Mouse (Mus musculus) kidney, embryonic 15.5 days (tissue): ENCODE results near the gene Dnajb11. TPM values are rescaled to one million over a fixed set of nuclear protein-coding genes. Genes with fewer than 3 reads are reported as not detected.

Experiments used
- ATAC-seq: fragments of 200-750 bp; cut with Nextera tagmentation; replicated peaks from 2 replicates; pipeline ENCODE4 v1.8.0; 2017; ENCODE audit warnings: moderate TSS enrichment; ENCODE audit not compliant: low FRiP score
- H3K27ac ChIP-seq: fragments of 300-500 bp; sonication (generic); 2 replicates; pipeline ENCODE4 v1.5.1; 2015; ENCODE audit warnings: mild to moderate bottlenecking, inconsistent platforms
- H3K27me3 ChIP-seq: fragments of 300-500 bp; sonication (generic); 2 replicates; pipeline ENCODE4 v1.6.1; 2015; ENCODE audit warnings: inconsistent platforms
- H3K36me3 ChIP-seq: fragments of 300-500 bp; sonication (generic); 2 replicates; pipeline ENCODE4 v1.6.1; 2015; ENCODE audit warnings: inconsistent platforms
- H3K4me1 ChIP-seq: fragments of 300-500 bp; sonication (generic); 2 replicates; pipeline ENCODE4 v1.6.1; 2015; ENCODE audit warnings: inconsistent platforms
- H3K4me2 ChIP-seq: fragments of 300-500 bp; sonication (generic); 2 replicates; pipeline ENCODE4 v1.6.1; 2015; ENCODE audit warnings: moderate library complexity, mild to moderate bottlenecking, inconsistent platforms
- H3K4me3 ChIP-seq: fragments of 300-500 bp; sonication (generic); replicated peaks from 2 replicates; pipeline ENCODE4 v1.5.1; 2015; ENCODE audit warnings: mild to moderate bottlenecking, inconsistent platforms
- H3K9ac ChIP-seq: fragments of 300-500 bp; sonication (generic); 2 replicates; pipeline ENCODE4 v1.6.1; 2015; ENCODE audit warnings: mild to moderate bottlenecking, inconsistent platforms
- H3K9me3 ChIP-seq: fragments of 300-500 bp; sonication (generic); replicated peaks from 2 replicates; pipeline ENCODE4 v1.6.1; 2016; ENCODE audit warnings: inconsistent platforms
- WGBS: fragments of 180-500 bp; shearing (Covaris S2); methylation state at CpG from one replicate; pipeline ENCODE4 v1.1.7; 2015; ENCODE audit warnings: mixed read lengths; 5-methylcytosine and 5-hydroxymethylcytosine counted together
- polyA plus RNA-seq: library from polyadenylated mRNA; unstranded; fragments of >200 nt; fragmentation: Nextera tagmentation; extraction: Ambion mirVana; gene quantifications from 2 replicates; pipeline ENCODE4 v1.2.1, GENCODE M21; 2015

Dnajb11 gene
- 118 and 124 TPM in 2 replicates for polyA plus RNA-seq

DNA sequence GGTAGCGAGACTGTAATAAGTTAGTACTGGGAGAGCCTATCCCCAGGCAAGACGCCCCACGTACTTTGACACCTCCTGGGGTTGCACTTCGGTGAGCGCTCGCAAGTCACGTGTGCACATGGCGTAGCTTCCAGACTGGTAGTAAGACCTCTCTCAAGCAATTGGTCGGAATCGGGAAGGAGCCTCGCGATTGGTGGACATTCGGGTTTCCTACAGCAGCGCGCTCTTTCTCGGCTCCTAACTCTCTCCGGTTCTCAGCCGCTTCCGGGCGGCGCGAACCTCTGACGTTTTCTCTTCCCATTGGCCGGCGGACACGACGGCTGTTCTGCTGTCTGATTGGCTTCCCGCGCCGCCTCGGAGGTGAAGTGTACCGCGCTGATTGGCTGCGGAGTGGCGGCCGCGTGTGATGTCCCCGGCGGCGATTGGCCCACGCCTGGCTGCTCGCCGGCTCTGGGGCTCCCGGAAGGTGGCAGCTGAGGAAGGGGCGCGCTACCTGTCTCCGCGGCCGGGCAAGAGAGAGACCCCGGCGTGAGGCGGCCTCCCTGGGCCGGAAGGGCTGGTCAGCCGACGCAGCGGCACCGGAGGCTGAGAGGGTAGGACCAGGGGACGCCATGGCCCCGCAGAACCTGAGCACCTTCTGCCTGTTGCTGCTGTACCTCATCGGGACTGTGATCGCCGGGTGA is at the start of gene Dnajb11, which contains the start of gene Tbccd1:
TSS of gene Dnajb11 (plus strand) at position 415 of the 683 bp plus-strand sequence.
TSS of gene Tbccd1 (minus strand) at position 239 of the 683 bp plus-strand sequence.
- peaks cover 13% of the 10 kb centered on the region for H3K4me1 ChIP-seq
- WGBS: under 1% methylated on average over 60 of the region's 62 CpGs
- peaks cover 22% of the 10 kb centered on the region for H3K36me3 ChIP-seq
- no peaks in the 10 kb centered on the region for H3K27me3 ChIP-seq
- H3K9ac ChIP-seq: peak within 1 kb of the TSS; percentile 81
- peak within 1 kb of the TSS; percentile 85 for H3K4me3 ChIP-seq
- peak within 1 kb of the TSS; percentile 85 for H3K4me2 ChIP-seq
- H3K9me3 ChIP-seq: no peaks in the 10 kb centered on the region
- peak; percentile 99 for ATAC-seq
- peak within 1 kb of the TSS; percentile 92 for H3K27ac ChIP-seq

DNA sequence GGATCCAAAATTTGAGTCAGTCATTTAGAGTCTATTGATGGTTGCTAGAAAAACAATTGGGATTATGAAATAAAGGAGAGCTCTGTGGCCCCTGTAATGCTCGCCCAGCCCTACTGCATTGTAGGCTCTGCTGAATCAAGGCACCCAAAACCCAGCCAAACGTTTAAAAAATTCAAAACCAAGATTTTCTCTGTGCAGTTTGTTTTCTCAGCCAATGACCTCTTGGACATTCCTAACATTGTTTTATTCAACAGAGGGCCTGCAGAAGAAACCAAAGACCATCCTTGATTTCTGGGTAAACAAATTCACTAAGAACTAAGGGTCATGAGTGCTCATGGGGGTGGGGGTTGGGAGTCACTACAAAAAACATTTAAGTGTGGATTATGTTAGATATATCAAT is 46.2 kb upstream of the Dnajb11 start, which contains the start of gene Crygs:
TSS of gene Crygs (minus strand) at position 101 of the 400 bp plus-strand sequence.
- Histone ChIP-seq H3K4me1 (0 out of 2 replicates have a peak, but pooled peaks cover 8% of the 10 kb centered on the region), H3K4me3 (no peak within 1 kb of the TSS), H3K36me3 (peaks cover 5% of the 10 kb centered on the region), H3K4me2 (no peak within 1 kb of the TSS), H3K9ac (no peak within 1 kb of the TSS), H3K9me3 (no peaks in the 10 kb centered on the region), H3K27ac (no peak within 1 kb of the TSS), H3K27me3 (peaks cover 15% of the 10 kb centered on the region; the same call in 1 of the 2 replicates)
- WGBS: 55% methylated on average over 2 of the region's 2 CpGs
- no peak for ATAC-seq

DNA sequence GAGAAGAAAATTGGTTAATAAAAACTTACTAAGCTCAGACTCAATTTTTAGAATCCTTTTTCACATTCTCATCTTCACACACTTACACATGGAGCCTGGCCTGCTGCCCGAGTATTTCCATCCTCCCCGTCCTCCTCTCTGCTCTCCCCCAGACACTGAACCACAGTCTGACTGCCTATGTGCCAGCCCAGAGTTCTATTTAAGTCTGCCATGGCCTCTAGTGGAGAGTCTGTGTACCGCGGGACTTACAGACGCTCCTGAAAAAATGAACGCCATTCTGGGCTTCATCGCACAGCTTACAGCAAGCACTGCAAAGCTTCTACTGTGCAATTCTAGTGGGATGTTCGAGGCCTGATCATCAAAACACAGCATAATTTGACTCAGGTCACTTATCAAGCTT is 36.9 kb upstream of the Dnajb11 start:
- Histone ChIP-seq H3K27me3 (no peaks in the 10 kb centered on the region), H3K4me1 (no peaks in the 10 kb centered on the region), H3K36me3 (peaks cover 33% of the 10 kb centered on the region), H3K9me3 (no peaks in the 10 kb centered on the region), H3K9ac (no peak overlapping the region), H3K4me2 (no peak overlapping the region), H3K27ac (no peak overlapping the region), H3K4me3 (no peak overlapping the region)
- no peak for ATAC-seq
- WGBS: 49% methylated on average over 8 of the region's 8 CpGs

DNA sequence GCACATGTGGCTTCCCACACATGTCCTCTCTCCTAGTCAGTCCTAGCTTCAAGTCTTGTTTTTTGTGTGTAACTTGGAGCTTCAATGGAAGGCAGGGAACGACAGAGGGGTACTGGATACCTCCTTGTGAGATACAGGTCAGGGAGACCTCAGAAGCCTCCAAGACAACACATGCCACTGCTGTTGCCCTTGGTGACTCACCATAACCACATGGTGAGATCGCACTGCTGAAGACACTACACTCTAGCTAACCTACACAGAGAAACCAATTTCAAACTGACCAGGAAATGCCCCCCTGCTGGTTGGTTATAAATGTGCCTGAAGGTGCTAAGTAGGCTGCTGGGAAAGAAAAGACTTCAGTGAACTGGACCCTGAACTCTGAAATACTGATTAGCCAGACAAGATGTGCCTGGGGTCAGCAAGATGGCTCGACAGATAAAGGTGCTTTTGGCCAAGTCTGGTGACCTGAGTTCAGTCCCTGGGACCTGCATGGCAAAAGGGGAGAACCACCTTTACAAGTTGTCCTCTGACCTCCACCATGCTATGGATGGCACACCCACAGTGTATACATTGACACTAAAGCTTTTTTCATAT is 24.6 kb upstream of the Dnajb11 start:
- WGBS: 91% methylated on average over 3 of the region's 3 CpGs
- Histone ChIP-seq H3K4me3 (no peak overlapping the region), H3K27me3 (no peaks in the 10 kb centered on the region), H3K27ac (no peak overlapping the region), H3K9ac (no peak overlapping the region), H3K36me3 (peaks cover 54% of the 10 kb centered on the region), H3K9me3 (no peaks in the 10 kb centered on the region), H3K4me2 (no peak overlapping the region), H3K4me1 (no peaks in the 10 kb centered on the region)
- no peak for ATAC-seq

DNA sequence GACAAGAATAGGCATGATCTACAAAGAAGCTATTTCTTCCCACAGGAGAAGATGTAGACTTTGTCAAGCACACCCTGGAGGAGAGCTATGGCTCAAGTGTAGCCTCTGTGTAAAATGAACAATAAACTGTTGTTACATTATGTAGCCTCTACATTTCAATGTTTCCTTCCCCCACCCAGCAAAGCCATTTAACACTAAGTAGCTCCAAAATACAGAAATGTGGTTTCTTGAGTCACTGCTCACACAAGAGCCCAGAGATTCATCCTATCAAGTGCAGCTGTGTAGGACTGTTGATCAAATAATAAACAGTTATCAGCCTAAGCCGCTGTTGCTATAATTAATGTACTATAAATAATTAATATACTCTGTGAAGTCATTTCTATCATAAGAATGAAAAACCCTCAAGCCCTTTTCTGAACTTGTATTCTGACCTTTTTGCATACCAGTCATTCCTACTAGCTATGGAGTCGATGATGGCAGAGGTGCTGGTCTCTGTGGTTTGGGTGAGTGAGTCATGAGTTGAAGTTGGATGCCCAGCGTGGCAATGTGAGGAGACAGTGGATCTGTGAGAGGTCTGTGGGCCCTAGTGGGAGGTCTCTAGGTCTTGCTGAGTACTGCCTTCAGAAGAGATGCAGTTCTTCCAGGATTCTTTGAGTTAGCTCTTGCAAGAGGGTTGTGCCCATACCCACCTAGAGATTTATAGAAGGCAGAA is 18.3 kb upstream of the Dnajb11 start:
- WGBS: 85% methylated on average over 3 of the region's 3 CpGs
- Histone ChIP-seq H3K4me3 (no peak overlapping the region), H3K36me3 (peaks cover 60% of the 10 kb centered on the region), H3K4me2 (no peak overlapping the region), H3K9ac (no peak overlapping the region), H3K27ac (no peak overlapping the region), H3K9me3 (no peaks in the 10 kb centered on the region), H3K27me3 (no peaks in the 10 kb centered on the region), H3K4me1 (peaks cover 5% of the 10 kb centered on the region)
- ATAC-seq: no peak

DNA sequence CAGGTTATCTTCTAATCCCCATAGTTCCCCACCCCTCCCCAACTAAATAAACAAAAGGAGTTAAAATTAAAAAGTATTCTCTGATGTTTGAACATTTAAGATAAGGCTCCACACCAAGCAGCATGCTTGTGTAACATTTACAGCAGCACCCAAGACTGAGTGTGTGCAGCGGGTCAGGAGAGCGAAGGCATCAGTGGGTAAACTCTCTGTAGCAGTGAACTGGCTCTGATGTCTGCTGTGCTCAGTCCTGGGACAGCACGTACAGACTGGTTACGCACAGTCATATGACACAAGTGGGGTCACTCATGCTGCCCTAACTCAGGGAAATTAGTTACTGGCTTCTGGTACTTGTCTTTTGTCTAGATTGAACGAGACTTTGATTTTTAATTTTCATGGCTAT is 14.8 kb upstream of the Dnajb11 start:
- Histone ChIP-seq H3K27ac (no peak overlapping the region), H3K9ac (no peak overlapping the region), H3K36me3 (peaks cover 31% of the 10 kb centered on the region; the same call in 1 of the 2 replicates), H3K4me2 (no peak overlapping the region), H3K4me3 (no peak overlapping the region), H3K9me3 (no peaks in the 10 kb centered on the region), H3K4me1 (peaks cover 13% of the 10 kb centered on the region), H3K27me3 (no peaks in the 10 kb centered on the region)
- WGBS: 93% methylated on average over 5 of the region's 5 CpGs
- ATAC-seq: no peak

DNA sequence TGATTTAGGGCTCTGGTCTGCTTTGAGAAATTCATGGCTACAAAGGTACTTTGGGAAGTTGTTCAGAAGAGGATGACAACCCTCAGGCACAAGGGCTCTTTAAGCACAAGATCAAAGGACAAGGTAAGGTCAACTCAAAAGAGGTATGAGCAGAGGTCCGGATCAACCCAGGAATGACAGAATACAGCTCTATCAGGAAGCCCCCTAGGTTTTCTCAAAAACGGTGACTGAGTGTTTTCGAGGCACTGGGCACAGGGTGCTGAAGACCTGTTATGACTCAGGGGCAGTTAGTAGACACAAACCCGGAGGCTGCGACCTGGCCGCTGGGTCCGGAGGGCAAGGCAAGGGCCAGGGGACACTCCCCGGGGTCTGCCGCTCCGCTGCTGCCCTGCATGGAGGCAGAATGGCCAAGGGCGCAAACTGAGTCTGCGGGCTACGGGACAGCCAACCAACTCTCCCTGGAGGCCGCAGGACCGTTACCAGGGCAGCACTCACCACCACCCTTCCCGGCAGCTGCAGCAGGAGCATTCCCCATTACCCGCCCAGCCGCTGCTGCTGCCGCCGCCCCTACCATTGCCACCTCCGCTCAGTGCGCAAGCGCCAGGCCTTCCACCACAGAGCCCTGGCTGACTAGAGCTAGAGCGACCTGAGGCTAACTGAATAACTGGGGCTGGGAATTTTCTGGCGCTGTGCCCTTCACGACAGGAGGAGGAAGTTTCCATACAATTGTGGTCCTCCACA is 13.4 kb upstream of the Dnajb11 start:
- Histone ChIP-seq H3K27ac (peak overlapping the region; percentile 67), H3K9ac (peak overlapping the region; percentile 56)

DNA sequence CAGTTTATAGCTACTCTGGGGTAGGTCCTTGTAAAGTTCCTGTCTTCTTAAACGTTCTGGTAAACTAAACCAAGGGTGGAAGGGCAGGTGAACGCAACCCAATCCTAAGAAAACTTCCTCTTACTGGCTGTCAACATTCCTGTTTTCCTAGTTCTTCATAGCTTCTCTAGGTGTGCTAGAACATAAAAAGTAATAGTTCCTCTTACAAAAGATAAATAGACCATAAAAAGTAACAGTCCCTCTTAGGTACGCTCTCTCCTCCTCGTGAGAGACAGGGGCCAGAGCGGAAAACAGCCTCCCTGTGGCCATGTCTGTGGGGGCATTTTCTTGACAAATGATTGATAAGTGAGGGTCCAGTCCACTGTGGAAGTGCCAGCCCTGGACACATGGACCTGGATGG is 12.8 kb upstream of the Dnajb11 start:
- Histone ChIP-seq H3K27ac (peak overlapping the region; percentile 67), H3K9ac (peak overlapping the region; percentile 56)
- ATAC-seq: 0 out of 2 replicates have a peak, but pooled peaks have one; percentile 13

More for the DNA sequence above, 13.4 kb upstream of the Dnajb11 start:
- no peaks in the 10 kb centered on the region for H3K9me3 ChIP-seq
- H3K4me3 ChIP-seq: peak overlapping the region; percentile 58
- peaks cover 21% of the 10 kb centered on the region; the same call in 1 of the 2 replicates for H3K36me3 ChIP-seq
- peaks cover 13% of the 10 kb centered on the region for H3K4me1 ChIP-seq
- WGBS: 2% methylated on average over 26 of the region's 26 CpGs
- no peaks in the 10 kb centered on the region for H3K27me3 ChIP-seq
- peak overlapping the region; percentile 92 for H3K4me2 ChIP-seq
- peak; percentile 96 for ATAC-seq

DNA sequence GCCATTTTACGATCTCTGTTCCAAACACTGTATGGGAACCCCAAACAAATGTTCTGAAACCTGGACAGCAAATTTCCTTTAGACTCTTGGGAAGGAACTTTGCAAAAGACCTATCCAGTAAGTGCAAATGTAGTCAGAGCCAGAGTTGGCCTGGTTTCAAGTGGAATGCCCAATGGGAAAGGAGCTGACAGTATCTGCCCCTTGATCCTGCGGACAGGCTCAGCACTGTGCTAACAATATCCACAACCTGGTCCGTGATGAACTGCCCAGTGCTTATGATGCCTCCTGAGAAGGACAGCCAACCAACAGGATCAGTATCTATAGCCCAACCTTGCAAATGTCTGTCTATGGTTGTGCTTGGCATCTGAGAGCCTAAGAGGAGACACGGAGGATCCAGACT is 12.2 kb upstream of the Dnajb11 start:
- ATAC-seq: no peak
- Histone ChIP-seq H3K4me3 (no peak overlapping the region), H3K9ac (no peak overlapping the region), H3K27ac (no peak overlapping the region), H3K9me3 (no peaks in the 10 kb centered on the region), H3K4me1 (peaks cover 13% of the 10 kb centered on the region), H3K27me3 (no peaks in the 10 kb centered on the region), H3K4me2 (no peak overlapping the region), H3K36me3 (peaks cover 11% of the 10 kb centered on the region; the same call in 1 of the 2 replicates)
- 79% methylated on average over 4 of the region's 4 CpGs for WGBS

More for the DNA sequence above, 12.8 kb upstream of the Dnajb11 start:
- 28% methylated on average over 5 of the region's 5 CpGs for WGBS
- Histone ChIP-seq H3K4me3 (peak overlapping the region; percentile 58), H3K9me3 (no peaks in the 10 kb centered on the region), H3K4me2 (peak overlapping the region; percentile 92), H3K36me3 (peaks cover 16% of the 10 kb centered on the region; the same call in 1 of the 2 replicates), H3K4me1 (peaks cover 13% of the 10 kb centered on the region), H3K27me3 (no peaks in the 10 kb centered on the region)

DNA sequence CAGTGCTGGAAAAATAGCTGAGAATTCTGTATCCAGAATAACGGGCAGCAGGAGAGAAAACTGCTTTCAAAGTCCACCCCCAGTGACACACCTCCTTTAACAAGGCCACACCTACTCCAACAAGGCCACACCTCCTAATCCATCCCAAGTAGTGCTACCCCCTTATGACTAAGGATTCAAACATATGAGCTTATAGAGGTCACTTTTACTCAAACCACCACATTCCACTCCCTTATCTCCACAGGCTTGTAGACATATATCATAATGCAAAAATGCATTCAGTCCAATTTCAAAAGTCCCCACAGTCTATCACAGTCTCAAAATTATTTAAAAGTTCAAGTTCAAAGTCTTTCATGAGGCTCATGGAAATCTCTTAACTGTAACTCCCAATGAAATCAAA is 10.0 kb upstream of the Dnajb11 start:
- H3K27ac ChIP-seq: no peak overlapping the region
- no peak overlapping the region for H3K4me2 ChIP-seq
- peaks cover 2% of the 10 kb centered on the region; the same call in 1 of the 2 replicates for H3K36me3 ChIP-seq
- H3K27me3 ChIP-seq: no peaks in the 10 kb centered on the region
- H3K9ac ChIP-seq: no peak overlapping the region
- H3K4me3 ChIP-seq: no peak overlapping the region
- no peak for ATAC-seq
- 88% methylated on average over 1 of the region's 1 CpGs for WGBS
- no peaks in the 10 kb centered on the region for H3K9me3 ChIP-seq
- peaks cover 13% of the 10 kb centered on the region for H3K4me1 ChIP-seq

DNA sequence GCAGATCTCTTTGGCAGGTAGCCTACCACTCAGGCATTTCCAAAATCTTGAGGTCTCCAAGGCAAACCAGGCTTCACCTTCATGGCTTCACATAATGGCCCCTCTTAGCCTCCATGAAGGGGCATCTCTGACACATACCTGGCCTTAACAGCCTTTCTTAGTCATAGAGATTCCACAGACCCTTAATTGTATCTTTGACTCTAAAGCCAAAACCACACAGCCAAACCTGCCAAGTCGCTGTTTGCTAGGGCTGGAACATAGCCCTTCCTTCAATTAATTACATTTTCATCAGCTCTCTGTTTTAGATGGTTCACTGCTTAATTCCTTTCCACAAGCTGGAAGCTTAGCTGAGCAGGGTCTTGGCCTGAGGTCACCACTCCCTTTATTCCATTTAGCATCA is 9.3 kb upstream of the Dnajb11 start:
- peaks cover 5% of the 10 kb centered on the region; the same call in 1 of the 2 replicates for H3K36me3 ChIP-seq
- WGBS: 76% methylated on average over 1 of the region's 1 CpGs

More for the DNA sequence above, 9.3 kb upstream of the Dnajb11 start:
- Histone ChIP-seq H3K4me3 (no peak overlapping the region), H3K27me3 (no peaks in the 10 kb centered on the region), H3K9me3 (no peaks in the 10 kb centered on the region), H3K9ac (no peak overlapping the region), H3K27ac (no peak overlapping the region), H3K4me1 (peaks cover 13% of the 10 kb centered on the region), H3K4me2 (no peak overlapping the region)
- no peak for ATAC-seq
